Mouse (Mus musculus) olfactory bulb, adult 2 months (tissue): ENCODE measurements around the gene Naa35. TPM values are rescaled to one million over a fixed set of nuclear protein-coding genes. Genes with fewer than 3 reads are reported as not detected.

Experiments
- H3K27ac ChIP-seq: fragments of 200-500 bp; 2 replicates; pipeline ENCODE4 v1.5.1; 2012; ENCODE audit warnings: low read depth, low read length; ENCODE audit not compliant: insufficient read depth
- H3K4me1 ChIP-seq: fragments of 200-500 bp; 2 replicates; pipeline ENCODE4 v1.6.1; 2012; ENCODE audit warnings: low read length; ENCODE audit not compliant: control insufficient read depth, insufficient read depth
- H3K4me3 ChIP-seq: fragments of 200-500 bp; 2 replicates; pipeline ENCODE4 v1.5.1; 2012; ENCODE audit warnings: mild to moderate bottlenecking, low read depth, low read length, moderate library complexity; ENCODE audit not compliant: insufficient read depth
- CTCF ChIP-seq: fragments of 200-500 bp; IDR thresholded peaks from 2 replicates; pipeline ENCODE4 v1.5.1; 2012; ENCODE audit warnings: low read depth, mild to moderate bottlenecking, low read length, moderate library complexity; ENCODE audit not compliant: insufficient read depth
- POLR2A ChIP-seq: fragments of 200-500 bp; IDR thresholded peaks from 2 replicates; pipeline ENCODE4 v1.6.1; 2012; ENCODE audit warnings: mild to moderate bottlenecking, low read depth, low read length, moderate library complexity; ENCODE audit not compliant: insufficient read depth
- WGBS: fragments of 180-500 bp; shearing (Covaris S2); methylation state at CpG from one replicate; pipeline ENCODE4 v1.1.7; 2018; 5-methylcytosine and 5-hydroxymethylcytosine counted together
- polyA plus RNA-seq: library from polyadenylated mRNA; stranded (reverse); fragments of >200 nt; gene quantifications from 2 replicates; pipeline ENCODE4 v1.2.4, GENCODE M21; 2012; ENCODE audit warnings: low replicate concordance; ENCODE audit not compliant: missing spikeins, insufficient read depth, insufficient read length

The Naa35 gene
- not detected in 2 replicates for polyA plus RNA-seq

- Histone ChIP-seq H3K4me3 (peak within 1 kb of the TSS; percentile 97), H3K27ac (peak within 1 kb of the TSS; percentile 7; the same call in 1 of the 2 replicates), H3K4me1 (peaks cover 11% of the 10 kb centered on the region)
- TF ChIP-seq CTCF (no peak), POLR2A (peak; percentile 69)
- 1% methylated on average over 82 of the region's 83 CpGs for WGBS
These were observed at the start of gene Naa35, which contains the start of gene Agtpbp1 for GRCm38 (mm10) chr13:59584947-59585647. Naa35 (plus strand) TSS chr13:59585259. Agtpbp1 (minus strand) TSS chr13:59585227.

GRCm38 (mm10) chr13:59535746-59536145 lies 49.3 kb upstream of the Naa35 start:
- WGBS = 81% methylated on average over 6 of the region's 6 CpGs
- no peak overlapping the region for H3K27ac ChIP-seq
- no peak overlapping the region for H3K4me3 ChIP-seq
- H3K4me1 ChIP-seq = no peaks in the 10 kb centered on the region
- TF ChIP-seq CTCF (no peak), POLR2A (no peak)

- no peak overlapping the region for H3K27ac ChIP-seq
- WGBS = 85% methylated on average over 2 of the region's 2 CpGs
- H3K4me1 ChIP-seq = no peaks in the 10 kb centered on the region
- H3K4me3 ChIP-seq = no peak overlapping the region
- no peak for TF ChIP-seq CTCF
- TF ChIP-seq POLR2A = no peak
These were observed 48.4 kb upstream of the Naa35 start for GRCm38 (mm10) chr13:59536631-59537030.

- Histone ChIP-seq H3K4me1 (peaks cover 4% of the 10 kb centered on the region), H3K27ac (no peak overlapping the region), H3K4me3 (no peak overlapping the region)
- WGBS = 88% methylated on average over 5 of the region's 5 CpGs
- no peak for TF ChIP-seq POLR2A
- TF ChIP-seq CTCF = no peak
These were observed 46.4 kb upstream of the Naa35 start for GRCm38 (mm10) chr13:59538661-59539060.

- no peak overlapping the region for H3K4me3 ChIP-seq
- WGBS = 85% methylated on average over 5 of the region's 5 CpGs
- H3K4me1 ChIP-seq = peaks cover 4% of the 10 kb centered on the region
- TF ChIP-seq POLR2A = no peak
- no peak for TF ChIP-seq CTCF
- no peak overlapping the region for H3K27ac ChIP-seq
These were observed 45.0 kb upstream of the Naa35 start for GRCm38 (mm10) chr13:59540030-59540429.

GRCm38 (mm10) chr13:59542411-59542810 lies 42.6 kb upstream of the Naa35 start:
- H3K4me3 ChIP-seq = no peak overlapping the region
- 71% methylated on average over 10 of the region's 10 CpGs for WGBS
- no peak overlapping the region for H3K27ac ChIP-seq
- TF ChIP-seq CTCF = no peak
- no peak for TF ChIP-seq POLR2A
- H3K4me1 ChIP-seq = peaks cover 10% of the 10 kb centered on the region

- TF ChIP-seq POLR2A (no peak), CTCF (no peak)
- H3K4me1 ChIP-seq = peaks cover 16% of the 10 kb centered on the region
- no peak overlapping the region for H3K4me3 ChIP-seq
- 69% methylated on average over 2 of the region's 2 CpGs for WGBS
- H3K27ac ChIP-seq = no peak overlapping the region
These were observed 38.0 kb upstream of the Naa35 start for GRCm38 (mm10) chr13:59547091-59547490.

GRCm38 (mm10) chr13:59547716-59548115 lies 37.3 kb upstream of the Naa35 start:
- 58% methylated on average over 4 of the region's 4 CpGs for WGBS
- H3K4me3 ChIP-seq = no peak overlapping the region
- no peak overlapping the region for H3K27ac ChIP-seq
- TF ChIP-seq POLR2A (no peak), CTCF (no peak)
- H3K4me1 ChIP-seq = peaks cover 14% of the 10 kb centered on the region

GRCm38 (mm10) chr13:59549318-59549798 lies 35.7 kb upstream of the Naa35 start:
- Histone ChIP-seq H3K4me1 (peaks cover 12% of the 10 kb centered on the region; the same call in 1 of the 2 replicates), H3K4me3 (no peak overlapping the region), H3K27ac (no peak overlapping the region)
- no peak for TF ChIP-seq CTCF
- TF ChIP-seq POLR2A = no peak
- 74% methylated on average over 1 of the region's 1 CpGs for WGBS
